Mouse (Mus musculus) liver, embryonic 14.5 days (tissue): ENCODE data around the gene Omt2b.
"Not testable (repeated sequence)": the region's sequence is repeated elsewhere in the genome, so short reads cannot be mapped to it uniquely, and the experiment has no call there.

Source experiments
- CTCF ChIP-seq: IDR thresholded peaks from 2 replicates; pipeline ENCODE4 v1.5.1; 2016; ENCODE audit warnings: antibody characterized with exemption, low read depth, control low read depth
- EP300 ChIP-seq: IDR thresholded peaks from 2 replicates; pipeline ENCODE4 v1.6.1; 2016; ENCODE audit warnings: antibody characterized with exemption, low read depth

DNA sequence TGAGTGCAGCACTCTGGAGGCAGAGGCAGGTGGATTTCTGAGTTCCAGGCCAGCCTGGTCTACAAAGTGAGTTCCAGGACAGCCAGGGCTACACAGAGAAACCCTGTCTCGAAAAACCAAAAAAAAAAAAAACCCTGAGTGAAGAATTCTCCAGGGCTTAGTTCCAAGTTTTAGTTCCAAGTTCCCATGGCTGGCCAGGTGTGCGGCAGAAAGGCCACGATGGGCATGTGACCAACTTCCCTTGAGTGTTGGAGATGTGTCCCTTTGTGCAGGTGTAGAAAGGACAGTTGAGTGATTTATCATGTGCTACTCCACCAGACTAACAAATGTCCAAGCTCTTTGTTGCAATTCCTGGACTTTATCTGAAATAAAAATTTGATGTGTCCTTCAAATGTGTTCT is 21.8 kb downstream of the Omt2b start:
- not testable (repeated sequence) for TF ChIP-seq CTCF, EP300
